Mouse (Mus musculus): ENCODE measurements around the gene Gm30302.
"Not testable (repeated sequence)": the region's sequence is repeated elsewhere in the genome, so short reads cannot be mapped to it uniquely, and the experiment has no call there.

Gm30302 gene

GRCm38 (mm10) chr13:49798901-49799300 is at the start of gene Gm30302:
Gene Gm30302 (minus strand): TSS chr13:49799001.
- no peak for DNase-seq

- DNase-seq, result no peak
Measured at GRCm38 (mm10) chr13:49846751-49847150, 48.0 kb upstream of the Gm30302 start.

GRCm38 (mm10) chr13:49846141-49846540 is 47.3 kb upstream of the Gm30302 start:
- no peak for DNase-seq

GRCm38 (mm10) chr13:49845663-49846062 is 46.9 kb upstream of the Gm30302 start:
- no peak for DNase-seq

- no peak for DNase-seq
Measured at GRCm38 (mm10) chr13:49844071-49844470, 45.3 kb upstream of the Gm30302 start.

- DNase-seq, result no peak
Measured at GRCm38 (mm10) chr13:49841186-49841585, 42.4 kb upstream of the Gm30302 start.

GRCm38 (mm10) chr13:49830355-49830754 is 31.6 kb upstream of the Gm30302 start:
- no peak for DNase-seq

GRCm38 (mm10) chr13:49825300-49825699 is 26.5 kb upstream of the Gm30302 start:
- no peak for DNase-seq

GRCm38 (mm10) chr13:49814958-49815357 is 16.2 kb upstream of the Gm30302 start:
- DNase-seq, result no peak

GRCm38 (mm10) chr13:49814420-49814819 is 15.6 kb upstream of the Gm30302 start:
- DNase-seq, result no peak

GRCm38 (mm10) chr13:49807146-49807545 is 8.3 kb upstream of the Gm30302 start:
- no peak for DNase-seq

GRCm38 (mm10) chr13:49788563-49789393 is 10.0 kb downstream of the Gm30302 start:
- no peak for DNase-seq

- DNase-seq, result no peak
Measured at GRCm38 (mm10) chr13:49783899-49784298, 14.9 kb downstream of the Gm30302 start.

GRCm38 (mm10) chr13:49771536-49771935 is 27.3 kb downstream of the Gm30302 start:
- not testable (repeated sequence) for DNase-seq

GRCm38 (mm10) chr13:49769111-49769510 is 29.7 kb downstream of the Gm30302 start:
- DNase-seq, result no peak

- DNase-seq, result no peak
Measured at GRCm38 (mm10) chr13:49768048-49768447, 30.8 kb downstream of the Gm30302 start.

GRCm38 (mm10) chr13:49766269-49766668 is 32.5 kb downstream of the Gm30302 start:
- DNase-seq, result no peak

GRCm38 (mm10) chr13:49765306-49765705 is 33.5 kb downstream of the Gm30302 start:
- DNase-seq, result no peak

GRCm38 (mm10) chr13:49762208-49762607 is 36.6 kb downstream of the Gm30302 start:
- no peak for DNase-seq

GRCm38 (mm10) chr13:49760675-49761074 is 38.1 kb downstream of the Gm30302 start:
- DNase-seq, result no peak

- no peak for DNase-seq
Measured at GRCm38 (mm10) chr13:49757966-49758365, 40.8 kb downstream of the Gm30302 start.

GRCm38 (mm10) chr13:49756591-49756990 is 42.2 kb downstream of the Gm30302 start:
- no peak for DNase-seq

GRCm38 (mm10) chr13:49741285-49742040 is 57.3 kb downstream of the Gm30302 start:
- no peak for DNase-seq

GRCm38 (mm10) chr13:49738011-49738410 is 60.8 kb downstream of the Gm30302 start:
- DNase-seq, result no peak

All from spleen, adult 18-20 months (tissue).